In the genomic region with DNA sequence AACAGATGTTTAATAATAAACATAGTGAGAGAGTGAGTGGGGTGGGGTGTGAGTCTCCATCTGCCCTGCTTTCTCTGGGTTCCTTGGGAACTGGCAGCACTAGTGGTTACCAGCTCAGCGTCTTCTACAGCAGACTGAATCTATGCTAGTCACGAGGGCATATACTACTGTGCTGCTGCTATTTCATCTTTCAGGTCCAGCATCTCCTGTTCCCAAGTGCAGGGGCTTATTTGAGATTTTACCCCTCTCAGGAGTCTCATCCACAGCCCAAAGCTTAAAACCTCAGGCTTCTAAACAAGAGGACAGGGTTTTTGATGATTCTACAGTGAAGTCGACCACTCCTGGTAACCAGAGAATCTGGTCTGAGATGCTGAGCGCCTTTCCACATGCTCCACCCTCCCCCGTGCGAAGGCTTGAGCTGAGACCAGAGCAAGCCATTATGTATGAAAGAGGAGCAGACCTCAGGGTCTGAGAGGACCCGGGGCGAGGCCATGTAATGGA, we compare ENCODE assay signal across 8 mouse cellular contexts. TPM values are rescaled to one million over a fixed set of nuclear protein-coding genes. Genes with fewer than 3 reads are reported as not detected.
DNase-seq lines count a peak whose midpoint lies in the region; ATAC-seq lines count a peak whose summit lies in the region.
"Had no signal": no experiment of that assay in that cellular context is flagged by ENCODE, and none has a peak within 500 bp of the region (broad histone marks: within the 10 kb centered on the region; RNA-seq: fewer than 3 reads in every experiment).

No protein-coding gene starts in this region.

- peak overlapping the region; percentile 69 for H3K4me3 ChIP-seq in forebrain, embryonic 11.5 days (ENCODE audit: low read depth, low read length)
- peak overlapping the region; percentile 59 for H3K4me3 ChIP-seq in neural tube, embryonic 13.5 days

- H3K9ac ChIP-seq in forebrain, embryonic 11.5 days (ENCODE audit: low read length), result peak overlapping the region; percentile 72
- H3K9ac ChIP-seq in neural tube, embryonic 13.5 days, result peak overlapping the region; percentile 83

- H3K36me3 ChIP-seq in forebrain, embryonic 11.5 days (ENCODE audit: control insufficient read depth, insufficient read depth, low read length), result no peaks in the 10 kb centered on the region
- H3K36me3 ChIP-seq in neural tube, embryonic 13.5 days, result no peaks in the 10 kb centered on the region

- peak overlapping the region; percentile 94 for H3K4me2 ChIP-seq in forebrain, embryonic 11.5 days (ENCODE audit: low read depth, low read length, severe bottlenecking)
- peak overlapping the region; percentile 81 for H3K4me2 ChIP-seq in neural tube, embryonic 13.5 days

- H3K27me3 ChIP-seq in forebrain, embryonic 11.5 days (ENCODE audit: control insufficient read depth, insufficient read depth, low read length), result no peaks in the 10 kb centered on the region; the same call in 1 of the 2 replicates
- peaks cover 47% of the 10 kb centered on the region for H3K27me3 ChIP-seq in neural tube, embryonic 13.5 days

- no peak for ATAC-seq in forebrain, embryonic 11.5 days (replicated peaks; ENCODE audit: low FRiP score)
- no peak for ATAC-seq in neural tube, embryonic 13.5 days (ENCODE audit: low read depth)

- WGBS in forebrain, embryonic 11.5 days, result 8% methylated on average over 8 of the region's 8 CpGs
- WGBS in neural tube, embryonic 13.5 days, result under 1% methylated on average over 8 of the region's 8 CpGs

- H3K27ac ChIP-seq in forebrain, embryonic 11.5 days (ENCODE audit: low read depth, low read length), result no peak overlapping the region
- H3K27ac ChIP-seq in neural tube, embryonic 13.5 days (replicated peaks), result peak overlapping the region; percentile 92

- peak; percentile 29 for DNase-seq in embryo, embryonic 10.5 days (ENCODE audit: low spot score)
- DNase-seq in forebrain, embryonic 11.5 days (ENCODE audit: low spot score), result peak; percentile 53
- DNase-seq in layer of hippocampus, postnatal 25 days (ENCODE audit: extremely low spot score in 1 of 2, low spot score in 1 of 2), result peak; percentile 18 to 28
- DNase-seq in thymus, postnatal 10 days (ENCODE audit: low spot score in 2 of 2), result no peak
- DNase-seq in gastrocnemius, postnatal 25 days, result no peak
- no peak for DNase-seq in urinary bladder, adult 18-20 months (ENCODE audit: low spot score in 2 of 2)

- H3K4me1 ChIP-seq in forebrain, embryonic 11.5 days (replicated peaks; ENCODE audit: control insufficient read depth, insufficient read depth, low read length), result 0 out of 2 replicates have a peak, but pooled peaks cover 3% of the 10 kb centered on the region
- H3K4me1 ChIP-seq in neural tube, embryonic 13.5 days (replicated peaks), result peaks cover 36% of the 10 kb centered on the region

- H3K9me3 ChIP-seq in forebrain, embryonic 11.5 days (ENCODE audit: control insufficient read depth, low read length), result no peaks in the 10 kb centered on the region
- no peaks in the 10 kb centered on the region for H3K9me3 ChIP-seq in neural tube, embryonic 13.5 days

RNA-seq across cellular contexts. Expression of gene Epha5, which starts 2.2 kb away (rescaled TPM):
- polyA plus RNA-seq in forebrain, embryonic 11.5 days (2014; fragmentation: Nextera tagmentation; extraction: Ambion mirVana), result 19.4 and 21.6 TPM in 2 replicates
- total RNA-seq in layer of hippocampus, postnatal 25 days (2021), result 100 to 1,000 TPM; 109 to 147 TPM
- 42.5 and 43.3 TPM in 2 replicates for polyA plus RNA-seq in neural tube, embryonic 13.5 days (2015; fragmentation: Nextera tagmentation; extraction: Ambion mirVana)
- total RNA-seq in gastrocnemius, postnatal 25 days (2021), result under 1 TPM in 1 of 2 experiments, not detected in 1; 0.08 TPM
- total RNA-seq: liver, adult 2 months had no signal
- polyA plus RNA-seq: liver, adult 2 months had no signal

Comparison
In these comparisons a context has a peak if more than half of its experiments do, and no peak if none do; other contexts are left out.
1. DNase-seq: peak in embryo, embryonic 10.5 days (single experiment), forebrain, embryonic 11.5 days (single experiment) and layer of hippocampus, postnatal 25 days (2 of 2); none in thymus, postnatal 10 days (0 of 2), gastrocnemius, postnatal 25 days (single experiment) and urinary bladder, adult 18-20 months (0 of 2).
2. RNA of gene Epha5, which starts 2.2 kb away (total RNA-seq): 109 to 147 TPM in layer of hippocampus, postnatal 25 days; 0.08 TPM in gastrocnemius, postnatal 25 days; every median in the first group is over 100 times any median in the second.